Mouse (Mus musculus): ENCODE measurements around the gene Ccdc152.

DNA sequence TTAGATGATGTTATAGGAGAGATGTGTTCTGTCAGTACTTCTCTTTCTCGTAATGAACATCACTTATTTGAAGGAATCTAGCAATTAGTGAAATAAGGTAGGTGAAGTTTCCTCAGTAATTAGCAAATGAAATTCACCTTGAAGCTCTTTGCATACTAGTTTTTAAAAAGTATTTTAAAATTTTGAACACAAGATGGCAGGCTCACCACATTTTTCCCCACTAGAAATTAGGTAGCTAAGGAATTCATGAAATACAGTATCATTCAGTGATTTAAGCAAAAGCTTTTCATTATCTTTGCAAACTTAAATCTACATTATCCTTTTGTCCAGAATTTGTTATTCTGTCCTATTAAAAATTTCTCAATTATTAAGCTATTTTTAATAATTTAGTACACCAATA is 7.3 kb downstream of the Ccdc152 start:
- TF ChIP-seq GATA1 (IDR thresholded peaks at IDR 0.05; ENCODE audit: borderline replicate concordance, low read length) (no peak), FLI1 (IDR thresholded peaks at IDR 0.05; ENCODE audit: low read length) (no peak)
